Mouse (Mus musculus) embryo, embryonic 10 days (tissue): ENCODE data around the gene Coro7.
"Not testable (repeated sequence)": the region's sequence is repeated elsewhere in the genome, so short reads cannot be mapped to it uniquely, and the experiment has no call there.

Experiments used
- DNase-seq: peaks from one replicate; pipeline ENCODE4 v3.0.0-alpha.2; 2015; ENCODE audit warnings: low spot score

Coro7 gene

DNA sequence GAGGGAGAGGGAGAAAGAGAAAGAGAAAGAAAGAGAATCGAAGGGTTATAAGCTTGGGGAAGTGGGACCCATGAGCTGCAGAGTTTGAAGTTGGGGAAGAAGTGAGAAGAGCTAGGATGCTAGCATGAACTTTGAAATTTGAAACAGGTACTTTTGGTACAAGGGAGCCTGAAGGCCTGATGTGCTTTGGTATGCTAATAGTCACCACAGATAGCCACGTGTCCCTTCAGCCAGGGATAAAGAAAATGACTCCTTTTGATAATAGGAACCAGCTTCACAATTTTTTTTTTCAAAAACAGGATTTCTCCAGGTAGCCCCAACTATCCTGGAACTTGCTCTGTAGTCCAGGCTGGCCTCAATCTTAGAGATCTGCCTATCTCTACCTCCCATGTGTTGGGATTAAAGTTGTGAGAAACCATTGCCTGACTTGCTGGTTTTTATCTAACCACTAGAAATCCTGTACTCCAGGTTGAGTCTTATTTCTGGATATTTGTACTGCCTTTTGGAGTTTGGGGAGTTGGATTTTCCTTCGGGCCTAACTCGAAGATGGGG, 3.1 kb upstream of the Coro7 start:
- no peak for DNase-seq

- DNase-seq: not testable (repeated sequence)
Measured at GRCm38 (mm10) chr16:4680922-4681455, 1.4 kb upstream of the Coro7 start.

GRCm38 (mm10) chr16:4678080-4678479, 1.5 kb downstream of the Coro7 start:
- DNase-seq: no peak

DNA sequence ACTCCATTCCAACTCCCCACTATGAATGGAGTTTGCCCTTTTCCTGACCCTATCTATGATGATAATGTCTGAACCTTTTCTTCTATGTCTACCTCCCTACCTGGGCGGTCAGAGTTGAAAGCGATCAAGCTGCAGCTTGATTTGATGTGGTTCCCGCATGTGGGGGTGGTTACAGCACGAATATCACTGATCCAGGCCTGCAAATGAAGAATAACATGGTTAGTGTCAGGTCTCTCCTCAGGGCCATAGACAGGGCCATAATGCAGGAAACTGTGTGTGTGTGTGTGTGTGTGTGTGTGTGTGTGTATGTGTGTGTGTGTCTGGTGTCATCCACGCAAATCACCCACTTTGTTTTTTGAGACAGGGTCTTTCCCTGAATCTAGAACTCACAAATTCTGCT, 2.7 kb downstream of the Coro7 start:
- DNase-seq: no peak

DNA sequence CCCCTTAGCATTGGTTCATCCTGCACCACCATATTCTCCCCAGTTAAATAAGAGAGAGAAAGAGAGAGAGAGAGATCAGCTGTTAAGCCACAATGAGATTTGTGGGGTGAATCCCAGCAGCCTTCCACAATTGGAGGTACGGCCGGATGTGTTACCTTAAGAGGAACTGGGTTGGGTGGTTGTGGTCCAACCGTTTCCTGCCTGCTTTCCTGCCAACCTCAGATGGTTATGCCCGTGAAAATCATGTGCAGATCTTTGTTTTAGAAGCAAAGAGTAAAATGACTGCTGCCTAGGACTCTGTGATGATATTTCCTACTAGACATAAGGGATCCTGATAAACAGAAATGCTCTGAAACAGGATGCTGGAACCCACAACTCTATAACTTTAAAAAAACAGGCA, 5.5 kb downstream of the Coro7 start:
- DNase-seq: no peak

GRCm38 (mm10) chr16:4670317-4670716, 9.3 kb downstream of the Coro7 start:
- no peak for DNase-seq

- DNase-seq: peak; percentile 95
Measured at GRCm38 (mm10) chr16:4667190-4667808, 12.3 kb downstream of the Coro7 start.

- no peak for DNase-seq
Measured at GRCm38 (mm10) chr16:4665726-4666125, 13.9 kb downstream of the Coro7 start.

GRCm38 (mm10) chr16:4663806-4664205, 15.8 kb downstream of the Coro7 start:
- no peak for DNase-seq

DNA sequence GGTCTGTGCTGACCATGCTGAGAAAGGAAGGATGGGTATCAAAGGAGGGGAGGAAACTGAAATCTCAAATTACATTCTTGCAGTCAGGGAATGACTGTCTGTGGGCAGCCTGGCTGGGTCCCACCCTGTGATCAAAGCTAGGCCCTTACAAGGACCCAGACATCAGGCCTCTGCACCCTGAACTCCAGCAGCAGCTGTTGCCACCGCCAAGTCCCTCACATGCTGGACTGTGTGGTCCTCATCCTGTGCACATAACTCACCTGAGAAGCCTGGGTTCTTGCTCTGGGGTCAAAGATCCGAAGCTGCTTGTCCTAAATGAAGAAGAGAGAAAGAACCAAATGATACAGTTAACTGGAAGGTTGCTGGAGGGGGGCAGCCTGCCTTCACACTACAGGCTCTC, 18.0 kb downstream of the Coro7 start:
- no peak for DNase-seq

DNA sequence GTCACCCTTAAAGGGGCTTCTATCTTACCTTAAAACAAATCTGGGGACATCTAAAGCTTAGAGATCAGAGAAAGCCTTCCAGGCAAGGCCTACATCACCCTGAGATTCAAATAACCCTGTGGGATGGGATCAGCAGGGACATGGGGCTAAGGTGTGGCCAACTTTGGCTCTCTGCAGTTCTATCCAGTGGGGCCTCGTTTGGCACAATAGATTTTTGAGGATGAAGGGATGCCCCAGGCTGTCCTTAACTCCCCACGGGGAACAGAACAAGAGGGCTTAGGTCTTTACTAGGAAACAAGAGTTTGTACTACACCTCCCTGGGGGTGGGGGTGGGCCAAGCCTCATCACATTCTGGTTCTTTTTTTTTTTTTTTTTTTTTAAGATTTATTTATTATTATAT, 20.3 kb downstream of the Coro7 start:
- DNase-seq: no peak

DNA sequence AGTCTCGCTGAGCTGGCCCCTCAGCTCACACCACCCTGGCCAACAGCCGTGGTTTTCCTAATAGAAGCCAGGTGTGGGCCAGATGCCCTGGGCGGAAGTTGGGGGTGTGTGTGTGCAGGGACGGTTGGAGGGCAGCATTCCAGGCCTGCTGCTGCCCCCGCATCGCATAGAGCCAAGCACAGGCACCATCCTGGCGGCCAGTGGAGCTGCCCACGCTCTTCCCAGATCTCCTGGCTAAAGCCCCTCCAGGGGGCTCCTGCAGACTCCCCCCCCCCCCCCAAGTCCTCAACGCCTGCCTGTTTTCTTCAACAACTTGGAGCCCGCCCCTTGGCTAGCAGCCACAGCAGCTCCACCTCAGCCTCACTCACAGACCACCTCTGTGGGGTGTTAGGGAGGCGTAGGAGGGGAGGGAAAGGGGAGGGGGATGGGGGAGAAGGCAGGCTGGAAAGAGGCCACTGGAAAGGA, 20.8 kb downstream of the Coro7 start:
- DNase-seq: peak; percentile 87

DNA sequence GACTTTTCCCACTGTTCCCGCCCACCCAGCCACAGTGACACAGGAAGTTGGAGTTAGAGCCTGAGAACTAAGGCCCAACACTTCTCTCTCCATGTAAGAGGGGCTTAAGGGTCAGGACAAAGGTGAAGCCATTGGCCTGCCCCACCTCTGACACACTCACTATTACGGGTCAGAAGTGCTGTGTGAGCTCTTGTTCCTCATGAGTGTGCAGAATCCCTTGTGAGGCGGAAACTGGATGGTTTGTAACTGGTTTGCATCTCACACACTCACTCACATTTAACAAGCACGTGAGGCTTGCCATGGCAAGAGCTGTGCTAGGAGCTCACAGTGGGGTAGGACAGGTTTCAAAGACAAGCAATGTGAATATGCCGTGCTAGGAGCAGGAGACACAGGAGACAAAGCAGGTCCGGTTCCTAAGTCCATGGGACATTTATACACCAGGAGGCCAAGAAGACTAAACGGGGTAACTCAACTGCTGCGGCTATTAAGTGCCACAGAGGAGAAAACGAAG, 23.0 kb downstream of the Coro7 start:
- no peak for DNase-seq

DNA sequence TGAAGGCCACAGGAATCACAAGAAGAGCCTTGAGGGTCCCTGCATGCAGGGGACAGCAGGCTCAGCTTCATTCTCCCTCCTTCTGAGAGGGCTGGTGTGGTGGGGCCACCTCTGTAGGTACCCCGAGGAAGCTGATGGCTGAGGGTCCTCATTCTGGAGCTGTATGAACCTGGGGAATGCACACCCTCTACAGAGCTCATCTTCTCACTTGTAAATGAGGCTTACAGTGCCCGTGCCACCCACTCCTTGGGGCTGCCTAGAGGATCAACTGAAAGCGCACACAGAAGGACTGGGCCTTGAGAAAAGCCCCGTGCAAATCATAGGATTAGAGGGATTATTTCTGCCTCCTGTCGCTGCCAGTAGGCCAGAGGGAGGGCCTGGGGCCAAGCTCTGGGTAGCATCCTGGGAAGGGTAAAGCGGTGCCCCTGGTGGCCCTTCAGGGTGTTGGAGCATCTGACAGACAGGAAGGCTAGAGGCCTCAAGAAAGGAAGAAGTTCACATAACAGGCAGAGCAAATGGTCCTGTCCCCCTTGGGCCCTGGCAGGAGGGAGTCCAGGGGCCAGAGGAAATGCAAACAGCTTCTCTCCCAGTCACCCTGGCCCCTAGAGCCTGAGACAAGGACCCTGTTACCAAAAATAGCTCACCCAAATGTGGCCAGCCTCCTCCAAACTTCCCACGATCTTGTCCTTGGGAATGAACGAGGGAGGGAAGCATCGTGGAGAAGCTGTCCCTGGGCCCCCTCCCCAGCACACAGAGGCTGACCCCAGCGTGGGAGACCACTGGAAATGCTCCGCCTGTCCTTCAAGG, 23.6 kb downstream of the Coro7 start:
- no peak for DNase-seq

DNA sequence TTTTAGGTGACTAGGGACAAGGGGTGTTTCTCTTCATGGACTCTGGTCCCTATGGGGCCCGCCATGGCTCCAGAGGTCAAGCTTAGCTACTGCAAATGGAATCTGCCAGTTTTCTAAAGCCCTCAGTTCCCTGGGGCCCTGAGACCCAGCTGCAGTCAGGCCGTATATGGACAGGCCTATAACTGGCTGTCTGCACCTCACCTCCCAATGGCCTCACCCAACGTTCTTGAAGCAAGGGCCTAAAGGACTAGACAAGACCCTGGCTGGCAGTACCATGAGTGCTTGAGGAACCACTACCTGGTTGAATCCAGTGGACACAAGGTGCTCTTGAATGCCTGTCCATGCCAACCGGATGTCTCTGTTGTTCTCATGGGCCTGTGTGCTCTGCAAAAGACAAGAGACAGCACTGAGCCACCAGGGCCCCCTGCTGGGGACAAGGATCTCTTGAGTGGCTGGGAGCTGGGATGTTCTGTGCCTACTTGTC, 24.3 kb downstream of the Coro7 start:
- DNase-seq: no peak

- no peak for DNase-seq
Measured at GRCm38 (mm10) chr16:4654706-4655105, 24.9 kb downstream of the Coro7 start.

- peak; percentile 43 for DNase-seq
Measured at GRCm38 (mm10) chr16:4652707-4653416, 26.7 kb downstream of the Coro7 start.

GRCm38 (mm10) chr16:4651624-4652023, 28.0 kb downstream of the Coro7 start:
- DNase-seq: peak; percentile 67

DNA sequence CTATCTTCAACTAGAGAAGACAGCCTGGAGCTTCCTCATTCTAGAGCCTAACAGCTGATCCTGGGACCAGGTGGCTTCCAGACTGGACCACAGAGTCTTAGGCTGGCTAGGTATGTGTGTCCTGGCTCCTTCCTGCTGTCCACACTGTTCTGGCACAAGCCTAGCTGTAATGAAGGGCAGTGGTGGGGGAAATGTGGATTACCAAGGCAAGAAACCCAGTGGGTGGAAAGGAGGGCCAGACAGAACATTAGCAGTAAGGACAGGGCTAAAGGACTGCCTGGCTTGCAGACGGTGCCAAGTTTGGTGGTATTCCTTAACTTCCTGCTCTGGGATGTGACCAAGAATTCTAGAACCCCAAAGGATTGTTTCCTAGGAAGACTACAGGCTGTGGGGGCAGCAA, 28.5 kb downstream of the Coro7 start:
- no peak for DNase-seq

DNA sequence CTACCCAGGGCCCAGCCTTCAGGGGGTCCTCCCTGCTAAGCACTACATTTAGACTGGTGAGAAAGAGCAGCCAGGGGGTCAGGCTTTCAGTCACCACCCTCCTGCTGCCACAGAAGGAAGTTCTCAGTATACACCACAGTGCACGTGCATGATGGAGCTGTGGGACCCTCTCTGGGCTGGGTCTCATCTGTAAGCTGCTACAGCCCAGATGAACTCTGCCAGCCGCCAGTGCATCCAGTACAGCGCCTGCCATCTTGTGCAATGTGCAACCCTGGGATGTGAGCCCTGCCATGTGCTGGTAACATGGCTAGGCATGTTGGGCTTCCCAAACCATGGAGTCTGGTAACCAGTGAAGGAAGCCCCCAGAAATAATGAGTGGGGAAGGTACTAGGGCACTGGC, 29.4 kb downstream of the Coro7 start:
- DNase-seq: no peak

DNA sequence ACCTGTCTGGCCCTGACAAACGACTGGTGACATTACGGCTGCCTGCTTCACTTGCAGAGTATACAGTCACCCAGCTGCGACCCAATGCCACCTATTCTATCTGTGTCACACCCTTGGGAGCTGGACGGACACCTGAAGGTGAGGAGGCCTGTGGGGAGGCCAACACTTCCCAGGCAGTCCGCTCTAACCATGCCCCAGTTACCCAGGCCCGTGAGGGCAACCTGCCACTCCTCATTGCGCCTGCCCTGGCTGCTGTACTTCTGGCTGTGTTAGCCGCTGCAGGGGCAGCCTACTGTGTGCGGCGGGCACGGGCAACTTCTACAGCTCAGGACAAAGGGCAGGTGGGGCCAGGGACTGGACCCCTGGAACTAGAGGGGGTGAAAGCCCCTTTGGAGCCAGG, 29.9 kb downstream of the Coro7 start:
- no peak for DNase-seq

- DNase-seq: no peak
Measured at GRCm38 (mm10) chr16:4649211-4649610, 30.4 kb downstream of the Coro7 start.
